Mouse (Mus musculus) frontal cortex, postnatal 14 days (tissue): ENCODE measurements at regions not wholly inside any gene's neighbourhood (a gene's known extent, or its start where the extent isn't known, plus 50 kb on each side); places are given as distances from the start of the nearest gene placed in this dataset.

Experiments
- DNase-seq, 2 experiments: peaks; one replicate each; pipeline ENCODE4 v3.0.0; 2022; ENCODE audit warnings: low spot score in 2 of 2

GRCm38 (mm10) chr19:18444324-18444723, 187.3 kb downstream of the Ostf1 start:
- DNase-seq = no peak

- DNase-seq = no peak
Observed at GRCm38 (mm10) chr19:18436351-18436750, 195.3 kb downstream of the Ostf1 start.

GRCm38 (mm10) chr19:18420381-18420785, 211.2 kb downstream of the Ostf1 start:
- DNase-seq = no peak

- peak in 1 of 2 experiments; percentile 4 for DNase-seq
Observed at GRCm38 (mm10) chr19:18418548-18418947, 213.1 kb downstream of the Ostf1 start.

GRCm38 (mm10) chr19:18377466-18378089, 254.0 kb downstream of the Ostf1 start:
- no peak for DNase-seq

- no peak for DNase-seq
Observed at GRCm38 (mm10) chr19:18368612-18369011, 263.0 kb downstream of the Ostf1 start.

GRCm38 (mm10) chr19:18353960-18354359, 277.7 kb downstream of the Ostf1 start:
- DNase-seq = no peak

GRCm38 (mm10) chr19:18345735-18346134, 285.9 kb downstream of the Ostf1 start:
- DNase-seq = no peak

GRCm38 (mm10) chr19:18343647-18344046, 288.0 kb downstream of the Ostf1 start:
- no peak for DNase-seq

GRCm38 (mm10) chr19:18343003-18343402, 288.6 kb downstream of the Ostf1 start:
- no peak for DNase-seq

GRCm38 (mm10) chr19:18337819-18338555, 293.6 kb downstream of the Ostf1 start:
- no peak for DNase-seq

- DNase-seq = no peak
Observed at GRCm38 (mm10) chr19:18336637-18337036, 295.0 kb downstream of the Ostf1 start.

- no peak for DNase-seq
Observed at GRCm38 (mm10) chr19:18334639-18335038, 297.0 kb downstream of the Ostf1 start.

- no peak for DNase-seq
Observed at GRCm38 (mm10) chr19:18331811-18332210, 299.8 kb downstream of the Ostf1 start.

- no peak for DNase-seq
Observed at GRCm38 (mm10) chr19:18329421-18329820, 302.2 kb downstream of the Ostf1 start.

GRCm38 (mm10) chr19:18318391-18318944, 313.2 kb downstream of the Ostf1 start:
- DNase-seq = no peak

GRCm38 (mm10) chr19:18273415-18273814, 358.2 kb downstream of the Ostf1 start:
- DNase-seq = no peak

GRCm38 (mm10) chr19:18255074-18255684, 376.4 kb downstream of the Ostf1 start:
- no peak for DNase-seq

GRCm38 (mm10) chr19:18253333-18253732, 378.3 kb downstream of the Ostf1 start:
- DNase-seq = no peak
